Mouse (Mus musculus): ENCODE results near the gene Plcb4.

DNA sequence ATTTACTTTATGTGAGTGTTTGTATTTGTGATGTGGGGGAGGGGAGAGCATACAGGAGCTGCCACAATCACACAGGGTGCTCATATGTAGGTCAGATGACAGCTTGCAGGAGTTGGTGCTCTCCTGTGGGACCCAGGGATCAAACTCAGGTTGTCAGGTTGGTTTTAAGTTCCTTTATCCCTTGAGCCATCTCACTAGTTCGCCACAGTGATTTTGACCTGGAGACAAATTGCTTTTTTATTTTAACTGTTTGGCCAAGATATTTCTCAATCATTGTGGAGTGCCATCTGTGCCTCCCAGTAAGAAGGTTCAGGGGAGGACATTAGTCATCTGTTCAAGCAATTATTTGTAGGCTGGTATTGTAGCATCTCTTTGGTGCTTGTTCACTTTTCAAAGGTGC is 345.0 kb downstream of the Plcb4 start:
- no peak for TF ChIP-seq POLR2A (IDR thresholded peaks at IDR 0.05; ENCODE audit: borderline replicate concordance, extremely low read depth, low read depth, low read length)
- no peak for TF ChIP-seq CTCF (IDR thresholded peaks at IDR 0.05; ENCODE audit: insufficient read depth, low read length)
